Mouse (Mus musculus) midbrain, embryonic 16.5 days (tissue): ENCODE measurements at regions not wholly inside any gene's neighbourhood (a gene's known extent, or its start where the extent isn't known, plus 50 kb on each side); places are given as distances from the start of the nearest gene placed in this dataset.
"Not testable (repeated sequence)": the region's sequence is repeated elsewhere in the genome, so short reads cannot be mapped to it uniquely, and the experiment has no call there.

Experiments used
- ATAC-seq: fragments of 200-750 bp; cut with Nextera tagmentation; 2 replicates; pipeline ENCODE4 v1.8.0; 2017; ENCODE audit warnings: moderate TSS enrichment
- H3K27ac ChIP-seq: fragments of 300-500 bp; sonication (generic); 2 replicates; pipeline ENCODE4 v1.5.1; 2014; ENCODE audit warnings: mild to moderate bottlenecking, low read length, mixed read lengths
- H3K27me3 ChIP-seq: fragments of 300-500 bp; sonication (generic); 2 replicates; pipeline ENCODE4 v1.6.1; 2014; ENCODE audit warnings: low read depth, low read length, mixed read lengths; ENCODE audit not compliant: control insufficient read depth, insufficient read depth
- H3K36me3 ChIP-seq: fragments of 300-500 bp; sonication (generic); 2 replicates; pipeline ENCODE4 v1.6.1; 2014; ENCODE audit warnings: mild to moderate bottlenecking, low read length, moderate library complexity, mixed read lengths; ENCODE audit not compliant: control insufficient read depth, insufficient read depth
- H3K4me1 ChIP-seq: fragments of 300-500 bp; sonication (generic); 2 replicates; pipeline ENCODE4 v1.6.1; 2014; ENCODE audit warnings: mild to moderate bottlenecking, low read length, mixed read lengths; ENCODE audit not compliant: control insufficient read depth, insufficient read depth
- H3K4me2 ChIP-seq: fragments of 300-500 bp; sonication (generic); 2 replicates; pipeline ENCODE4 v1.6.1; 2014; ENCODE audit warnings: mild to moderate bottlenecking, low read length, mixed read lengths
- H3K4me3 ChIP-seq: fragments of 300-500 bp; sonication (generic); 2 replicates; pipeline ENCODE4 v1.5.1; 2014; ENCODE audit warnings: low read depth, mild to moderate bottlenecking, low read length, moderate library complexity, mixed read lengths
- H3K9ac ChIP-seq: fragments of 300-500 bp; sonication (generic); 2 replicates; pipeline ENCODE4 v1.6.1; 2014; ENCODE audit warnings: low read depth, low read length, mixed read lengths
- H3K9me3 ChIP-seq: fragments of 300-500 bp; sonication (generic); replicated peaks from 2 replicates; pipeline ENCODE4 v1.6.1; 2014; ENCODE audit warnings: mild to moderate bottlenecking, low read length, mixed read lengths; ENCODE audit not compliant: control insufficient read depth, poor library complexity, severe bottlenecking
- WGBS: fragments of 180-500 bp; shearing (Covaris S2); extraction: QIAGEN DNeasy Blood & Tissue Kit; methylation state at CpG from one replicate; pipeline ENCODE4 v1.1.7; 2014; 5-methylcytosine and 5-hydroxymethylcytosine counted together

GRCm38 (mm10) chr13:3373522-3374220, 164.2 kb upstream of the Gdi2 start:
- H3K4me3 ChIP-seq, H3K27ac ChIP-seq, H3K9me3 ChIP-seq, ATAC-seq, H3K36me3 ChIP-seq, H3K9ac ChIP-seq, H3K4me2 ChIP-seq, H3K27me3 ChIP-seq, H3K4me1 ChIP-seq: not testable (repeated sequence)
- WGBS: 54% methylated on average over 3 of the region's 3 CpGs

GRCm38 (mm10) chr13:3374796-3375195, 163.1 kb upstream of the Gdi2 start:
- H3K27me3 ChIP-seq: no peaks in the 10 kb centered on the region
- ATAC-seq: no peak
- no peak overlapping the region for H3K9ac ChIP-seq
- no peaks in the 10 kb centered on the region for H3K9me3 ChIP-seq
- no peaks in the 10 kb centered on the region for H3K36me3 ChIP-seq
- no peaks in the 10 kb centered on the region for H3K4me1 ChIP-seq
- no peak overlapping the region for H3K4me2 ChIP-seq
- H3K4me3 ChIP-seq: no peak overlapping the region
- no peak overlapping the region for H3K27ac ChIP-seq
- 97% methylated on average over 7 of the region's 7 CpGs for WGBS

DNA sequence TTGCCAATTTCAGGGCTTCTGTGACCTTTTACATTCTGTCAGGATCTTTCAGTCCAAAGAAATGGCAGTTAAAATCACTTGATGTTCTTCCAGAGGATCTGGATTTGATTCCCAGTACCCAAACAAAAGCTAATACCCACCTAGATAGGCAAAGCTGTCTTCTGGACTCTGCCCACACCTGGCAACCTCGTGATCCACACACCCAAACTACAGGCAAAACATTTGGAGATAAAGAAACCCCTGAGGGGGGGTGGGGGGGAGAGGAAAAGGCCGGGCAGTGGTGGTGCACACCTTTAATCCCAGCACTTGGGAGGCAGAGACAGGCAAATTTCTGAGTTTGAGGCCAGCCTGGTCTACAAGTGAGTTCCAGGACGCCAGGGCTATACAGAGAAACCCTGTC, 160.1 kb upstream of the Gdi2 start:
- not testable (repeated sequence) for H3K27me3 ChIP-seq, H3K4me1 ChIP-seq, H3K9ac ChIP-seq, H3K36me3 ChIP-seq, ATAC-seq, H3K27ac ChIP-seq, H3K4me3 ChIP-seq, H3K4me2 ChIP-seq, H3K9me3 ChIP-seq
- WGBS: 47% methylated on average over 3 of the region's 3 CpGs

- not testable (repeated sequence) for H3K4me2 ChIP-seq, H3K4me1 ChIP-seq, H3K4me3 ChIP-seq, H3K36me3 ChIP-seq, H3K27ac ChIP-seq, H3K27me3 ChIP-seq, ATAC-seq, H3K9ac ChIP-seq, H3K9me3 ChIP-seq
- WGBS: 86% methylated on average over 2 of the region's 2 CpGs
Observed at GRCm38 (mm10) chr13:3405783-3406182, 132.1 kb upstream of the Gdi2 start.

DNA sequence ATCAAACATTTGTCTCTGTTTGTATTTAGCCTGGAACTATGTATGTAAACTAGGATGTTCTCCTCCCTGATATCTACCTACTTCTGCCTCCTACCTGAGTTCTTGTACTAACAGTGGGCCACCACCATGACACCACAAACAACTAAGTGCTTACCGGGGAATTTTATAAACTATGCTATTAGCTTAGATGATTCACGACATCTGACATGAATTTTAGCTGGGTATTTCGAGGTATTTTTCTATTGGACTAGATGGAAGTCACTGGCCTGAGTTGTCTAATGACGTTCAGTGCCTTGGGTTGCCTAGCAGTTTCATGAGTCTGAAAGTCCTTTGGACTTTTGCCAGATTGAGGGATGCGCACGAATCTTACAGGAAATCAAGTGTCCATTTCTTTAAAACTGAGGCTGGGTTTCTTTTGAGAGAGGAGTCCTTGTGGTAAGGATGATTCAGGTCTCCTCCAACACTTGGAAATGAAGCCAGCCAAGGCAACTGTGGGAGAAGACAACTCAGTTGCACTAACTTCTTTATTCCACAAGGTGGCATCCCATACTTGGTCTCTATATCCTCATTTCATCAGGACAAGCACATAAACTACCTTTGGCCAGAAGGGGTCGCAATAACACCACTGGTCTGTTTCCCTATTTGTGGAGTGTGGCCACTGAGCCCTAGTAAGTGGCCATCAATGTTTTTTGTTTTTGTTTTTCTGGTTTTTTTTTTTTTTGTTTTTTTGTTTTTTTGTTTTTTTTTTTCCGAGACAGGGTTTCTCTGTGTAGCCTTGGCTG, 131.4 kb upstream of the Gdi2 start:
- ATAC-seq: peak; percentile 76
- not testable (repeated sequence) for H3K9me3 ChIP-seq, H3K4me2 ChIP-seq, H3K9ac ChIP-seq, H3K4me3 ChIP-seq, H3K4me1 ChIP-seq, H3K27me3 ChIP-seq, H3K27ac ChIP-seq, H3K36me3 ChIP-seq
- WGBS: 40% methylated on average over 8 of the region's 8 CpGs

DNA sequence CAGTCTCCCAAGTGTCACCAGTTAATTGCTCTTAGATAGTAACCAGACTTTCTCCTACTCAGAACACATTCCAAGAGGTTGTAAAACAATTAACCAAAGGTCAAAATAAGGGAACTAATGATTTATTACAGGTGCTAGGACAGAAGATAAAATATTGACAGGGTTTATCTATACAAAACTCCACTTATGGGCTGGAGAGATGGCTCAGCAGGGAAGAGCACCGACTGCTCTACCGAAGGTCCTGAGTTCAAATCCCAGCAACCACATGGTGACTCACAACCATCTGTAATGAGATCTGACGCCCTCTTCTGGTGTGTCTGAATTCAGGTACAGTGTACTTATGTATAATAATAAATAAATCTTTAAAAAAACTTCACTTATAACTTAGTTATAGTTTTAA, 127.6 kb upstream of the Gdi2 start:
- not testable (repeated sequence) for ATAC-seq, H3K27me3 ChIP-seq, H3K4me3 ChIP-seq, H3K27ac ChIP-seq, H3K9me3 ChIP-seq, H3K36me3 ChIP-seq, H3K4me2 ChIP-seq, H3K9ac ChIP-seq, H3K4me1 ChIP-seq
- WGBS: 70% methylated on average over 3 of the region's 3 CpGs

DNA sequence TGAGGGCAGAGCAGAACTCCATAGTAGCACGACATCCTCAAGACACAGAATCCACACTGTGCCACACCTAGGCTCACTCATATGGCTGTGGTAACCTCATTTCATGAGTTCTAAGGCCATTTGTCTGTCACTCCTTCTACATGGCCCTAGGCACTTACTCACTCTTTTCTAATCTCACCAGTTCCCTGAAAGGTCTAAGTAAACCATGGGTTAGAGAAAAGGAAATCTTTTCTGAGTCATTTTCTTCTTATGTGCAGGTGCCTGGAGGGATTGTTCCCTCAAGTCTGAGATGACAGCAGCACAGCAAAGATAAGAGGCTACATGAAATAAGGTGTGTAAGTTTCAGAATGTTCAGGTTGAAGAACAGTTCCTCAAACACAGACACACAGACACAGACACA, 120.8 kb upstream of the Gdi2 start:
- Histone ChIP-seq H3K9me3 (peaks cover 7% of the 10 kb centered on the region; the same call in 1 of the 2 replicates), H3K27ac (no peak overlapping the region), H3K4me1 (no peaks in the 10 kb centered on the region), H3K36me3 (no peaks in the 10 kb centered on the region), H3K4me3 (no peak overlapping the region), H3K27me3 (no peaks in the 10 kb centered on the region), H3K4me2 (no peak overlapping the region), H3K9ac (no peak overlapping the region)
- 79% methylated on average over 1 of the region's 1 CpGs for WGBS
- no peak for ATAC-seq

DNA sequence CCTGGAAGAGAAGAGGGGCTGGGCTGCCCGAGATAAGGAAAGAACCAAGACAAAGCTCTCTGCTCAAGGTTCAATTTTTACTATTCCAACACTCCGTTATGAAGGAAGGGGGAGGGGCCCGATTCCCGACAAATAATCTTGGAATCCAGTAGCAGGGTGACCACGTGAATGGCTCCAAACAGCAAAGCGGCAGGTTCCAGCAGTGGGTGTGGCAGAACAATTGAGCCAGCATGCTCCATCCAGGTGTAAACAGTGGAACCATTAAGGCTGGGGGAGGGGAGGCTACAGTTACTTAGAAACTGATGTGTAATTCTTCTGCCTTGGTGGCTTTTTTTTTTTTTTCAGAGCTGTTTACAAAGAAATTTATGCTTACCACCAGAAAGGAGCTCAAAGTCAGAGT, 82.5 kb upstream of the Gdi2 start:
- H3K36me3 ChIP-seq, H3K4me1 ChIP-seq, H3K27ac ChIP-seq, H3K4me2 ChIP-seq, ATAC-seq, H3K4me3 ChIP-seq, H3K9ac ChIP-seq, H3K9me3 ChIP-seq, H3K27me3 ChIP-seq: not testable (repeated sequence)
- 88% methylated on average over 6 of the region's 6 CpGs for WGBS

DNA sequence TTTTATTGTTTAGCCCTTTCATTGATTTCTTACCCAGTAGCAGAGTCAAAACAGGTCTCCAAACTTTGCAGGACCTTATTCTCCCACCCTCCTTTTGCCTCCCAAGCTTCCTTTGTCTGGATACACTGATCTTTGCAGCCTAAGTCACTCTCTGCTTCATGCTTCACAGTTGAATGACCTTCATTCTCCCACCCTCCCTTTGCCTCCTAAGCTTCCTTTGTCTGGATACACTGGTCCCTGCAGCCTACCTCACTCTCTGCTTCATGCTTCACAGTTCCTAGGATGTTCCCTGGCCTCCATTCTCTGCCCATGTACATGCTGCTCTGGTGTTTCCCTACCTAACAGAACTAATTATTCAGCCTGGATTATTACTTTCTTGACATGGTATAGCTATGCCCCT, 61.0 kb upstream of the Gdi2 start:
- H3K36me3 ChIP-seq: no peaks in the 10 kb centered on the region
- no peaks in the 10 kb centered on the region for H3K27me3 ChIP-seq
- H3K27ac ChIP-seq: no peak overlapping the region
- H3K9me3 ChIP-seq: no peaks in the 10 kb centered on the region
- H3K4me3 ChIP-seq: no peak overlapping the region
- H3K4me1 ChIP-seq: peaks cover 6% of the 10 kb centered on the region
- no peak for ATAC-seq
- no peak overlapping the region for H3K4me2 ChIP-seq
- H3K9ac ChIP-seq: no peak overlapping the region
